Mouse (Mus musculus) right cerebral cortex, adult 2 months (tissue): ENCODE data around the gene Fam173a.

Experiments used
- DNase-seq, 2 experiments: peaks; one replicate each; pipeline ENCODE4 v3.0.0; 2021 to 2022; ENCODE audit warnings: low spot score in 2 of 2

The Fam173a gene

DNA sequence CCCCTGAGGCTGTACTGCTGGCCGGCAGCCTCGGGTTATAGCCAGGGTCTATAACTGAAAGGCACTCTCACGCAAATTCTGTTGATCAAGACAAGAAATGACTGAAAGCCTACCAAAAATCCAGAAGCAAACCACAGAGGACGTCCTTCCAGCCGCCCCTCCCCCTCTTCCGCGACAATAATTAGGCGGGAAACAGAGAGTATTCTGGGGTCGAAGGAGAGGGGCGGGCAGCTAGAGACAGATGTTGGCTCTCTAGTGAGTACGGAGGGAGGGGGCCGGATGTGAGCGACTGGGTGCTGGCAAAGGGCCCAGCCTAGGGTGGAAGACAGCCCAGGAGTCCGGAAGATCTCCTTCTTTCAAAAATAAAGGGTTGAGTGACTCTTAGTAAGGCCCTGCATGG is at the start of gene Fam173a:
Gene Fam173a (minus strand): TSS at position 287 of the 400 bp plus-strand sequence.
- peak; percentile 63 to 78 for DNase-seq

DNA sequence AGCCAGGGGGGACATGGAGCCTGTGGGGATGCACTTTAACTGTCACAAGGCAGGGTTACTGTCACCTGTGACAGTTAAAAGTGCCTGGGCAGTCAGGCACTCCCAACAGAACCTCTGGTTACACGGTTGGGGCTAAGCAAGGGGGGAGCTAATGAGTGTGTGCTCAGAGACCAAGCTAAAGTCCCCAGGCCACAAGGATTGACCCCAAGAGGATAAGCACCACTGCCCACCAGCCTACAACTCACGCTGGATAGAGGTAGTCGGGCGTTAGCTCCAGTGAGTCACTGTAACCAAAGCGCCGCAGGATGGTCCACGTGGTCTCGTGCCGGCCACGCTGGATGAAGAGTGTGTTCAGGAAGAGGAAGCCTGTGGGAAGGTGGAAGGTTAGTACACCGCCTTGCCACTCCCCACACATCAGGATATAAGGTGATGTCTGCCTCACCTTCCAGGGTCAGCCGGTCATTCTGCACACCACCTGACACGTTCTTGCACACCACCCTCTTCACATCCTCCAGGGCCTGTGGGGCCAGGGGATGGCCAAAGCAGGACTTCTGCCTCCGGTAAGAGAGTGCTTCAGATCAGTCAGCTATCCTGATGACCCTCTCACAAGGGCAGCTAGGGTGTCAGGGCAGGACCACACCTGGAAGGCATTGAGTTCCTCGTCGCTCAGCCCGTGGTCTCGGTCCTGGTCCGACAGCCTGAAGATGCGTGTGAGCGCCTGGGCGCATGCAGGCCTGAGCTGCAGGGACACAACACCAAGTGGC is 48.6 kb upstream of the Fam173a start, which contains the start of gene Gm20683:
Gene Gm20683 (minus strand): TSS at position 647 of the 764 bp plus-strand sequence.
- DNase-seq, result no peak

DNA sequence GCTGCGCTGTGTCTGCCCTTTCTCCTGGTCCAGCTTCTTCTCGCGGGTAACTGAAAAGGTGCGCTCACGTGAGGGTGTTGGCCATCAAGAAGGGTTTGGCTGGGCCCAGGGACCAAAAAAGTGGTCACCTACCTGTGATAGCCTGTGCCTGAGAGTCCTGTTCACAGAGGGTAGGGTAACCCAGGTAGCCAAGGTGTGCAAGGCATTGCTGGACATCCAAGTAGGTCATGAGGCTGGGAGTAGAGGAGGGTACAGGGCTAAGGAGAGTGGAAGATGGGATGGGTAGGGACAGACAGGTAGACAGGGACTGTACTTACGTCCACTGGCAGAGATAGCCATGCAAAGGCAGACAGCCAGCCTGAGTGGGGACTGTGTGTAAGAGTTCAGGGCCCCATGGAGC is 47.8 kb upstream of the Fam173a start:
- DNase-seq, result no peak

DNA sequence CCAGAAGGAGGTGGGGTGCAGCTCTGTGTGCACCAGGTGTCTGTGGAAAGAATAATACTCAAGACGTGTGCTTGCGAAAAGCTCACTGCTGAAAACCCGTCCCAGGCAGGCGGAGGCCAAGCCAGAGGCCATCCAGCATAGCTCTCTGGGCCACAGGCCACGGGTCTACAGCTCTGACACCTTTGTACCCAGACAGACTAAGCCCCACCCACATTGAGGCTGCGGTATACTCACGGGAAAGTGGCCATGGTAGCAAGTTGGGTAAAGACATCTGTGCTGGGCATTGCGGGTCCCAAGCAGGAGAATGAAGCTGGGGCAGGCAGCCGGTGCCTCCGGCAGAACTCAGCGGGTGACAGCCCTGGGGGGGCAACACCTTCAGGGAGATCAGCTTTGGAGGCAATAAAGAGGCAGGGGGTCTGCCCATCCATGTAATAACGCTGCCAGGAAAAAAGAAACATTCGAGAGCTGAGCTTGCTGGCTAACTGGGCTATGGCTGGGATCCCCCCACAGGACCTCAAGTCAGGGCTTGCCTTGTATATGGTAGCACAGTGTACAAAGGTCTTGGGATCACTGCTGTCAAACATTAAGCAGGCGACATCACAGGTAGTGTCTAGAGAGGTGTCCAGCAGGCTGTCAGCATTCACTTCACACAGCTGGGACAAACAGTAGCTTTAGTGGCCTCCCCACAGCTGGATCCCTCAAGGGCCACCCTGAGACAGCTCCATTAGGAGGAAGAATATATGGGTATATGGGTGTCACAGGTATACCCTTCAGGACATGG is 46.9 kb upstream of the Fam173a start:
- DNase-seq, result no peak

DNA sequence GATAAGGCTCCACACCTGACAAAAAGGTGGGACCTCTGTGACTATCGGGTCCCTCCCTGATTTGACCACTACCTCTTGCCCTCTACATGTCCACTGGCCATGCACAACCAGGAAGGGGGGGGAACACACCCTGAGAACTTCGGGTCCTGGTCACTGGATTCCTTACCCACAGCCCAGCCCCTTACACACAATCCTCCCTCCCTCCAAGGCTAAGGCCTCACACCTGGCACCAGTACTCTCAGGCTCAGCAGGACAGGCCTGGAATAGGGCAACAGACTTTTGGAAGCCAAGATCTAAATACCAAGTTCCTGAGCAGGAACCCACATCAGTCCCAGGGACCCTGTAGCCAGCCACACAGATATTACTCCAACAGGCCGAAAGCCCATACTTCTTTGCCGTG is 46.2 kb upstream of the Fam173a start:
- DNase-seq, result no peak

DNA sequence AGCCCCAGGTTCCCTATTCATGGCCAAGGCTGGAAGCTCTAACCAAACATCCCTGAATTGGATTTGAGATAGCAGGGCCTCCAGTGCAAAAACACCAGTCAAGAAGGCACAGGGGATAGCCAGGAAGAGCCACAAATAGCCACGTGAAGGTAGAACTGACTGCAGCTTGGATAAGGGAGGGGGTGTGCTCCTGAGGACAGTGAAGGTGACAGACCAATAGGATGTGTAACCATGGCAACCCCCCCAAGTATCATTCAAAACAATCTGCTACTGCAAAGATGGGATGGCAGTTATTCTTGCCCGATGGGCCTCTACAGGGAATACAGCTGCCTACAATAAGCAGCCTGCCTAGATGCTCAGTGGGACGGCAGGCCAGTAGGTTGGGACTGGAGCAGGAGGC is 44.8 kb upstream of the Fam173a start:
- DNase-seq, result peak in 1 of 2 experiments; percentile 37

DNA sequence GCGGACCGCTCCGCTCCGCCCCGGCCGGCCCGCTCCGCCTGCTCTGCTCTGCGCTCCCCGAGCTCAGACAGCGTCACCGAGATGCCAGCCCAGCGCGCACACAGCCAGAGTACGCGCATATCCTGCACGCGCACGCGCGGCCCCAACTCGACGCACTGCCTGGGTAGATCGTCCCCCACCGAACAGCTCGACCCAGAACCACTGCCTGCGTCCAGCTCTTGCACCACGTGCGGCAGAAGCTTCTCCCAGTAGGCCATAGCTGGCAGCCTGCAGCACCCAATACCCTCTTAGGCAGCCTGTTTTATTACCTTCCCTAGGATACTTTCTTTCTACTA is 44.3 kb upstream of the Fam173a start, which contains the start of gene Rhbdl1:
Gene Rhbdl1 (minus strand): TSS at position 220 of the 335 bp plus-strand sequence.
- peak; percentile 84 to 87 for DNase-seq

DNA sequence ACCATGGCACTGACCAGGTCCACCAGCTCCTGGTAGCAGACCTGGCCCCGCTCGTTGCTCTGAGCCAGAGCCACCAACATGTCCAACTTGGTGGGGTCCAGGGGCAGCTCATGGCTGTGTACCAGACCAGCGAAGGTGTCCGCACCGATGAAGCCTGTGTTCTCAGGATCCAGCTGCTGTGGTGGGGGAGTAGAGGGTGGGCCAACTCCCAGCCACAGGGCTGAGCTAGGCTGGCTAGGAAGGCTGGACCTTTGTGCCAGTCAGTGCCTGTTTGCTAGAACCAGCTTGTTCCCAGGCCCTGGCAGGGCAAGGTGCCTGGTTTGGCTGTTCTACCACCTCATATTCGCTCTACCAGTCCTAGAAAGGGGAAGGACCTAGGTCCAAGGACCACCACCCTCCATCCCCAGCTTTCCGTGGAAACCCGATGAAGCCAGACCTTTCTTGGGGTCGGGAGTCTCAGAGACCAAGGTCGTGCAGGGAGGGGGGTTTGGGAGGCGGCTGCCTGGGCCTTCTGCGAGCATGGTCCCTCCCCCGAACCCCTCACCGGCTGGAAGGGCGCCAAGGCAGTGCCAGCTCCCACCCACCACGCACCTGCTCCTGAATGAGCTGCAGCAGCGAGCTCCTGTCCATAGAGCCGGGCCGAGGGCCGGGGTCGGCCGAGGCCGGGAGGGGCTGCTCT is 43.8 kb upstream of the Fam173a start:
- DNase-seq, result no peak

DNA sequence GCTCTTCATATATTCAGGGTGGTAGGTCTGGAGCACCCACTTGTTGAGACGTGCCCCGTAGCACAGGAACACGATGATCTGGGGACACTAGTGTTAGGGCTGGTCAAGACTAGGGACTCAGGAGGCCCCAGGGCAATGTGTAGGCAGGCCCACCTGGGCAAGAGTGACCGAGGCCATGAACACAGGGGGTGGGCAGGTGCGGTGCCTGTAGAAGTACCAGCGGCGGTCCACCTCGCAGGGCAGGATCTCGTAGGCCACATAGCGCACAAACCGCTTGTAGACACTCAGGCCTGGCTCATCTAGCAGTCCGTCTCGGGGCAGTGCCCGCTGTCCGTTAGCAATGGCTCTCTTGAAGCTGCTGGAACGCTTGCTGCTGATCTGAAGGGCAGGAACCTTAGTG is 43.1 kb upstream of the Fam173a start:
- DNase-seq, result no peak

DNA sequence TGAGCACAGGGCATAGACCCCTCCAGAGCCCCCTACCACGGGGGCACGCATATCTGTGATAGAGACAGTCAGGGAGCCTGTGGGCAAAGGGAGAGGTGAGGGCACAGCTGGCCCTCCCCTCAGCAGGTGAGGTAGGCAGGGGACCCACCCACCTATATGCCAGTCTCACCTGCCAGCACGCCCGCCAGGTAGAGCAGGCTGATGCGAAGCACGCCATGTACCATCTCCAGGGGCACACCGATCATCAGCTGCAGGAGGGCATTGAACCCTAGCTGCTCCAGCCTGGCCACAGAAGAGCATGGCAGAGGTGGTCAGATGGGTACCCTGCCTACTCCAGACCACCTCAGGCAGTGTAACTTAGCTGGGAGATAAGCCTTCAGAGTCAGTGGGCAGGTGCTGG is 42.6 kb upstream of the Fam173a start:
- DNase-seq, result no peak

DNA sequence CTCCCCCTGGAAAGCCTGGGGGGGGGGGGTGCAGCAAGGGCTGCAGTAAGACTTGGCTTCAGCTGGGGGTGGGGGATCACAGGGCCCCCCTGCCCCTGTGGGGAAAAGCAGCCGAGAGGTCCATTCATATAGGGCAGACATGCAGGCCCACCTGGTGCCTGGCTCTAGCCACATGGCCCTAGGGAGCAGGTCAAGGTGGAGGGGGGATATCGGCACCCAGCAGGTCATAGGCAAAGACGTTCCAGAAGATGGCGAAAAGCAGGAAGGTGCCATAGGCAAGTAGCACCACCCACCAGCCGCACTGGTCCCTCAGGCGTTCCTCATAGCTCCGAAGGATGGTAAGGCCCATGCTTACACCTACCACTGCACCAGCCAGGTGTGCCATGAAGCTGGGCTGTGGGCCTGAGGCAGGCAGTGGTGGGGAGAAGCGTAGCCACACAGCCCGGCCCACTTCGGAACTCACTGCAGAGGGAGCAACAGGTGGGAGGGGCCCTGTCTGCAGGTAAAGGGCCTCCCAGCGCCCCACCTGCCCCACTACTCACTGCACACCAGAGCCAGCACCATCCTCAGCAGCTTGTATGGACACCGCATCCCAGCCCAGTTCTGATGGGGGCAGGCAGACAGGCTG is 42.0 kb upstream of the Fam173a start:
- DNase-seq, result no peak

DNA sequence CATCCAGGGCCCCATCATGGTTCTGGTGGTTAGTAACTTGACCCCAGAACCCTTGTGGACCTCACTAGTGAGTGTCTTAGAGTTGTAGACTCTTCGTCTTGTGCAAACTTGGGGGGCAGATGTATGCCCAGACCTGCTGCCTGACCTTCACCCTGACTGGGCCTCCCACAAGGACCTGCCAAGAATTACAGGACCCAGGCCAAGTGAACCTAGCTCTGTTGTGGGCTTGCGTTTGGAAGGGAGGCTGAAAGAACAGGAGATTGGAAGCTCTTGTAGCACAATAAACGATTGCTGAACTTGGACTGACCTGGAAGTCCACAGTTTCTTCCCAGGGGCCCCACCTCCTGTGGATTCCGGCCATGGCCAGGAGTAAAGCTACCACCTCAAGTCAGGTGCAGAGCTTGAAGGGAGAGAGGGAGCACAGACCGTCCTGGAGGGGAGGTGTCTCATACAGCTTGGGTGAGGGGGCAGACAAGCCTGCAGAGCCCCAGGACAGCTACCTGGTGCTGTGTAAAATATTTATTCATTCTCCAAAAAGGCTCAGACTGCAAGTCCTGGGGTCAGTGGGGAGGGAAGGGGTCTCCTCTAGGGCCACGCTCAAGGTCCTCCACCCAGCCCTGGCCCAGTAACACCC is 41.4 kb upstream of the Fam173a start:
- no peak for DNase-seq

DNA sequence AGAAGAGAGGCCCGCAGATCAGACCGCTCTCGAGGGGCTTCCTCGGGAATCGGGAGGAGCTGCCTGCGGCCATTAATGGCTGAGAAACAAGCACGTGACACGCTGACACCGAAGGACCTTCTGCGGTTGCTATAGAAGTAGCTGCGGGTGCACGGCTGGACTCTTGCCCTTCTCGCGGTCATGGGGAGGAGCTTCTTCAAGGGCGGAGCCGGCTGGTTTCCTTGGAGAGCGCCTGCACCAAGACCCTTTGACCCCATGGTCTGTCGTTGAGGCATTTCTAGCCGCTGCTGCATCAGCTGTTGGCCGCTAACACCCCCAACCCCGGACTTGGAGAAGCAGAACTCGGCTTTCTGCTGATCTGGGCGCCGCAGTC is 40.6 kb upstream of the Fam173a start, which contains the start of gene Stub1:
Gene Stub1 (minus strand): TSS at position 114 of the 373 bp plus-strand sequence.
- peak; percentile 79 to 83 for DNase-seq

DNA sequence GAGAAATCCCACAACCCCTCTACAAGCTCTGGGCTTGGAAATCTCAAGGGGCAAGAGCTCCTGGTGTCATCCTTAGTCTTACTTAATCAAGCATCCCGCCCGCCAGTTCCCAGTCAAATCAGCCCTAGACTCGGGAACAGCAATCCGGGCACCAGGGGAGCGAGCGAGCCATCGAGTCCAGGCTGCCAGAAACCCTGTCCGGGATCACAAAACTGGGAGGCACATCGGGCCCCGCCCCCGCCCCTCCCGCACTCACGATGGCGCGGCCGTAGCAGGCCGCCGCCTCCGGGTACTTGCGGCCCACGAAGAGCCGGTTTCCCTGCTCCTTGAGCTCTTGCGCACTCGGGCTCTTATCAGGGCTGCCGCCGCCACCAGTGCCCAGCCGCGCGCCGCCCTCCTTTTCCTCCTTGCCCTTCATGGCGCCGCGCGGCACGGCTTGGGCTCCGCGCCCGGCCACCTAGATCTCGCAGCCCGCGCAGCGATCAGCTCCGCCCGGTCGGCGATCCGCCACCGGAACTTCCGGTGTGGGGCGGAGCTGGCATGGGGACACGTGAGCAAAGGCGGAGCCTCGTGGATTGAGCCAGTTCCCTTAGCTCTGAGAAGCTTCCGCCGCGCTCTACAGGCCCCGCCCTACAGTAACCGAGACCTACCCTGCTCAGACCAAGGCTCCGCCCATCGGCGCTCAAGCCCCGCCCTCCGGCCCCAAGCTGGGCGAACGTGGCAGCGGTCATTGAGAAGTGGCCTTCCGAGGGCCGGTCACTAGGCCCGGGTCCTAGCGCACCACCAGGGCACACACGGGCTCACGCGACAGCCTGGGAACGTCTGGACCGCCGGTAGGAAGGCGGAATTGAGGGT is 40.0 kb upstream of the Fam173a start:
- DNase-seq, result peak; percentile 96 to 99

DNA sequence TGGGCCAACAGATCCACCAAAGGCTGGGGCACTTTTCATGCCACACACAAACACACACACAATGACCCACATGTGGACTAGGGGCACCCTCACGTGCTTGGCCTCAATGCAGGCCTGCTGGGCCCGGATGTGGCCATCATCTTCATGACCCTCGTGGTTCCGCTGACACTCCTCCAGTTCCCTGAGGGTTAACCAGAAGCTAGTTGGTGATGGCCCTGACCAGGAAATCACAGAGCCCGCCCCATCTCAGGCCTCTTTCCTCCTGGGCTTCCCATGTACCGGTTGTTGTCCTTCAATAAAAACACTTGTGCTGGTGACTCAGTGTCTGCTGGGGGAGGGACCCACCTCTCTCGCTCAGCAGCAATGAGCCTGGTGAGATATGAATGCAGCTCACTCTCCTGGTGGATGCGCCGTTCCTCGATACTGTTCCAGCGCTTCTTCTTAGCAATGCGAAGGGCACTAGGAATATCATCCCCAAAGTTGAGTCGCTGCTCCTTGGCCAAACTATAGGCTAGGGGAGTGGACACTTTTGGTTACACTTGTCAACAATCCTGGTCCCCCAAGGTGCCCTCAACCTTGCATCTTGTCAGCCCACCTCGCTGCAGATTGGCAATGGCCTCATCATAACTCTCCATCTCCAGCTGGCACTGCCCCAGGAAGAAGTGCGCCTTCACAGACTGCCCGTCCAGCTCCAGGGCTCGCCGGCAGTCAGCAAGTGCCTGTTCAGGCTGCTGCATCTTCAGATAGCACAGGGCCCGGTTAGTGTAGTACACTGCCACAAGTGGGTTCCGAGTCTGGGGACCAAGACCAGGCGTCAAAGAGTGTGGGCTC is 39.0 kb upstream of the Fam173a start:
- no peak for DNase-seq

DNA sequence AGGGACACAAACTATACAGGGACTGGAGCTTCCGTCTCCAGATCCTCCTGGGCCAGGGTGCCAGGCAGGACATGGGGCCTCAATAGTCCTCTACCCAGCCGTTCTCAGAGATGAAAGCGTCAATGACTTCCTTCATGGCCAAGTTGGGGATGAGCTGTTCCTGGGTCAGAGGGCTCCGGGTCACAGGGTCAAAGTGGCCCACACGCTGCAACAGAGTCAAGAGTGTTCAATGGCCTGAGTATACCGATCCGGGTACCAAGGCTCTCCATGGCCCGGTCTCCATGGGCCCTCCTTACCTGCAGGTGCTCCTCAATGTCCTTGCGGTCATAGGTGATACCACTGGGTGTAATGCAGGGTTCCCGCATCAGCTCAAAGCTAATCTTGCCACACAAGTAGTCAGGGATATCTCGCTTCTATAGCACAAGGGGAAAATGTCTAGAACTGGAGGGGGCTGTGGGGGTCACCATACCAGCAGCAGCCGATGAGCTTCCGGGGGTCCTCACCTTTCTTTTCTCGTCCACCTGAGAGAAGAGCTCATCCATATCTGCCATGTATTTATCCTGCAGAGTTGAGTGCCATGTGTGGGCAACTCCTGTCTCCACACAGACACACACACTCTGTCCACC is 38.2 kb upstream of the Fam173a start:
- no peak for DNase-seq

DNA sequence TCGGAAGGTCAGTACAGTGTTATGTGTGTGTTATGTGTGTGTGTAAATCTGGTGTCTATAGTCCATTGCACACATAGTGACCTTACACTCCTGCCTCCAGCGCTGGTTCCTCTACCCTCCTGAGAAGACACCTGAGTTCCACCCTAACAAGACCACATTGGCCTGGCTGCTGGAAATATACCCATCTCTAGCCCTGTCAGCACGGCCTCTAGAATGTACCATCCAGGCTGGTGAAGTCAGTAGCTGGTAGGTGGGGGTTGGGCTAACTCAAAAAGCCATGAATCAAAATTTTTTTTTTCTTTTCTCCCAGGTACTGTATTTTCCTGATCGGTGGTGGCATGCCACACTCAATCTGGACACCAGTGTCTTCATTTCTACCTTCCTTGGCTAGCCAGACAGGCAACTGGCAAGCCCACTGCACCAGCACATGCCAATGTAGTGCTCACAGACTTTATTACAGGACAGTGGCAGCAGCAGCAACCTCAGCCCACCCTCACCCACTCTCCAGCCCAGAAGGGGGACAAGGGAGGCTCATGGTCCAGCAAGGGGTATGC is 37.6 kb upstream of the Fam173a start:
- DNase-seq, result no peak

DNA sequence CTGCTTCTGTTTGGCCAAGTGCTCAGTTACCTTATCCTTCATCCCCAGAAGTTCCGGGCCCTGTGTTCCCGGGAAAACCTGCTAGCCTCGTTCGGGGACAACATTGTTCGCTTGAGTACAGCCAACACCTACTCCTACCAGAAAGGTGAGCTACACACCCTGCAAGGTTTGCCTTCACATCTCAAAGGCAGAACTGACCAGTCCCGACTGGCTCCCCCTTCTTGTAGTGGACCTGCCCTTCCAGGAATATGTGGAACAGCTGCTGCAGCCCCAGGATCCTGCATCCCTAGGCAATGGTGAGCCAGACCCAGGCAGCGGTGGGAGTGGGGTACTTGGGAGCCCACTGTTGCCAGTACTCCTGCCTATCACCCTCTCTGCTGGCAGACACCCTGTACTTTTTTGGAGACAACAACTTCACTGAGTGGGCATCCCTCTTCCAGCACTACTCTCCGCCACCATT is 36.9 kb upstream of the Fam173a start:
- DNase-seq, result no peak
